Mouse (Mus musculus) layer of hippocampus, postnatal 25 days (tissue): ENCODE data around the gene Pip5k1b. TPM values are rescaled to one million over a fixed set of nuclear protein-coding genes. Genes with fewer than 3 reads are reported as not detected.

Experiments
- DNase-seq, 2 experiments: peaks; one replicate each; pipeline ENCODE4 v3.0.0; 2022; ENCODE audit warnings: mixed read lengths in 2 of 2, low spot score in 1 of 2; ENCODE audit errors: extremely low spot score in 1 of 2
- total RNA-seq, 2 experiments: library from RNA; stranded (reverse); gene quantifications; 2 replicates each; pipeline ENCODE4 v1.2.3; 2021

The Pip5k1b gene
- total RNA-seq, 2 experiments from 2014 or later, result 63.7 to 64.4 TPM

DNA sequence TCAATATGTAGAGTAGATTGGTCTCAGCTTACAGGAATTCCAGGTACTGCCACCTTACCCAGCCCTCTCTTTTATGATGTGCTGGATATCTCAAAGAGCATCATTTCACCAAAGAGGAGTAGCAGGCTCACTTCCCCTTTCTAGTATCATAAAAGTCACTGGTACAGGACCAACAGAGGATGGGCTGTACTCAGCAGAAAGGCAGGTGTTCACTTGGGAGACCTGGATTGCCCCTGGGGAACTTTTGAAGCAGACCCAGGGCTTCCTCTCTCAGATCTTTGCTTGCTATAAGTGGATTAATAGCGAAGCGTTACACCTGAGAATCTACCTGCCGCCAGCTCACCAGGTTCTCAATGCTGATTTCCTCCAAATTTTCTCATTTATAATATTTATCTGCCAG, 127.7 kb downstream of the Pip5k1b start:
- no peak for DNase-seq

DNA sequence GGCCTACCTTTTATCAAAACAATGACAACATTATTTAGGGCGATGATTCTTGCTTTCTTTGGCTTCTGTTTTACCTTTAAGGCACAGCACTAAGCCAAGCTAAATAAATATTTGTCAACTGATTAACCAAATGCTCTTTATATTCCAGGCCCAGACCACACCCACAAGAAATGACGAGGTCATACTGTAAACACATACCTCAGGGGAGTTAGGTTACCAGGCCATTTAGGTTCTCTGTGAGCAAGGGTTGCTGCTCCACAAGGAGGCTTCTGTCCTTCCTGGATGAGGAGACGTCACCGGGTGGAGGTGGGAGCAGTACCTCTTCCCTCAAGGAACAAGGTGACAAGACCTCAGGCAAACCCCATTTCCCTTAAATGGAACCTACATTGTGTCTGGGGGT, 128.4 kb downstream of the Pip5k1b start:
- DNase-seq, result no peak

DNA sequence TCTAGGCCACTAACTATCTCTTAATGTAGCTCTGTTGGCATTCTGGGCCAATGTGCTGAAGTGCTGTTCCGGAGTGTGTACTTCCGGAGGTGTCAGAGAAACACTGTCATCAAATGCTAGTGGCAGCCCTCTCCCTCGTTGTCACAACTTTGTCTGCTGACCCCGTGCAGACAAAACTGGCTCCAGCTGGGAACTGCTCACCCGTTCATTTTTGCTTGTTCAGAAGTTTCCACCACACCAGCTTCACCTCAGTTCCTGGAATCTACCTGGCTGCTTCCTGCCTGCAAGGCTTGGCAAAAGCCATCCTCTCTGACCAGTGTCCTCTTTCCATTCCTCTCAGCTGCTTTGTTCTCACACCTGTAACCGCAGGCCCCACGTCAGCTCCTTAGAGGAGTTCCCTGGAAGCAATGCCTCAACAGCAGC, 128.9 kb downstream of the Pip5k1b start:
- no peak for DNase-seq

DNA sequence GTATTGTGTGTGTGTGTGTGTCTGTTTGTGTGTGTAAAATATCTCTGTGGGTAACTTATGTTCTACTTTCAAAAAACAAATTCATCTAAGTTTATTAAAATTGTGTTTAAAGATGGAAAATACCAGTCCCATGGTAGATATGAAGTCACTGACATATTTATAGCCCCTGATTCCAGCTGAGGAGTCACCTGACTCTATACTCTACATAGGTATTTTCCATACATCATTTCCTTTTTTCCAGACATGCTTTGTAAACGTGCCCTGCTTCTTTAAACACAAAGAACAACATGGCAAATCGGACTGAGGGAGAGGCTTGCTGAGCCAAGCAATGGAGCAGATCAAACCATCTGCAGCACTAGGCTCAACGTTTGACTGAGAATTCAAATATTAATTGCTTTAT, 137.6 kb downstream of the Pip5k1b start:
- no peak for DNase-seq

DNA sequence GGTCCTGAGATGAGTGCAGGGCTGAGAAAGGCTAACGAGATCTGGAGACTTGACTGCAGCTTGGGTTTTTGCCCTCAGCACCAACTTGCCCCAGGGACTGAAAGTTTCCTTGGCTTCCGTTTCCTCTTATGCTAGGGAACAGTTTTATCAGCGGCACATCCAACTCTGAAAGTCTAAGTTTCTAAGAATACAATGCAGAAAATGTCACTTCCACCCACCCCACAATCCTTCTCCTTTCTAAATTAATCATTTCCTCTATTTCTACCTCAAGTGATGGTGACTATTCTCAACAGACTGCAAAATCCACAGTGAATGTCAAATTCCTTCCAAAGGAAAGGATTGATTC, 138.0 kb downstream of the Pip5k1b start:
- DNase-seq, result no peak

DNA sequence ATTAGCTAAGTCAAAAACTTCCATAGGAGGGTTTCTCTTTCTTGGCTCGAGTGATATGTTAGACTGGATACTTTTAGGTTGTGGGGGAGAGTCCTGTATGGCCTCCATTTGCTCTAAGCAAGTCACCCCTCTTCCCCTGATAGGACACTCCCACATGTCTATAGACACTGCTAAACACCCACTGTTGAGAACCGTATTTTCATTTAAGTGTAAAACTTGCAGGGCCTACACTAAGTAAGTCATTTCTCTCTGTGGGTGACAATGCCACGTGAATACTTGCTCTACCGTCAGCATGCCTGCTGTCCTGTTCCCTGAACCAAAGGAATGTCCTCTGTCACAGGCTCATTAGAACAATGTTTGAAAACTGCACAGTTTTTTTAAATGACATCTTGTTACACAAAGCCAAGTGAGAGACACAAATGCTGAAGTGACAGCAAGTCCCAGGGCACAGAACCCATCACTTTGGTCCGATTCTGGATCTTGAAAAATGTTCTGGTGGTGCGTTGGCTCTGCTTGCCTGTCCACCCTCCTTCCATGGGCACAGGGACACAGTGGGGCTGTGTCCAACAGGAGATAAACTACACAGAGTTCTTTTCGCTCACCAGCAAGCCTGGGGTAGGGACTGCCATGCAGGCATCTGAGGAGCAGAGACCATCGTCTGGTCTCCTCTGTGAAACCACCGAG, 138.6 kb downstream of the Pip5k1b start:
- no peak for DNase-seq

DNA sequence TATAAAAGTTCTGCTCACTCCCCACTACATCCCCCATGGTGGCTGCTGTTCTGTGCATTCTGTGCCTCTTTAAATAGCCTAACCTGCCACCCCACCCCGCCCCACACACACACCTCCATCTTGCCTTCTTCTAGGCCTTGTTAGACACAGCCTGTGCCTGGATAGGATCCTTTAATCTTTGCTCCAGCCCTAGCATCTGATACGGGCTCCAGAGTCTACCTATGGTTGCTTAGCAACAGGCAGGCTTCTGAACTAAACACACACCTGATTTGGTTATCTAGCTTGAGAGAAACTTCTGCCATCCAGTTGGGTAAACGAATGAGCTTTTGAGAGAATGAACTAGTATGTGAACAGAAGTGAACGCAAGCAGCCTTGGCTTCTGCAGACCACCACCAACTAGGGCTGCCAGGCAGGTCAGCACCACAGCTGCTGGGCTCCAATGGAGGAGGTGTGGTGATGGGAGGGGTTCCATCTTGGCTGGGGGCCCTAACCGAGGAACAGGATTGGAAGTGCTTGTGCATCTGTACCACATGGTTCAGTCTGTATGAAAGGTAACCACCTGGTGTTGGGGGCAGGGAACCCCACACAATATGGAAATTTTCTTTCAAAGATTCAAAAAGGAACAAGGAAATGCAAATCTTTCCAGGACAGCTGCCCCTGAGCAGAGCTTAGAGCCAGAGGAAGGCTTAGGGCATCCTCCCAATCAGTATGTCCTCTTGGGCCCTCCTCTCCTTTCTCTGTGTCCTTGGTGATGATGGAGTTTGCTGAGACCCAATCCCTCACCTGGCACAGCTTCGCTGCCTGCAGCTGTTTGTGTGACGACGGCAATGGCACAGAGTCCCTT, 139.7 kb downstream of the Pip5k1b start:
- no peak for DNase-seq

DNA sequence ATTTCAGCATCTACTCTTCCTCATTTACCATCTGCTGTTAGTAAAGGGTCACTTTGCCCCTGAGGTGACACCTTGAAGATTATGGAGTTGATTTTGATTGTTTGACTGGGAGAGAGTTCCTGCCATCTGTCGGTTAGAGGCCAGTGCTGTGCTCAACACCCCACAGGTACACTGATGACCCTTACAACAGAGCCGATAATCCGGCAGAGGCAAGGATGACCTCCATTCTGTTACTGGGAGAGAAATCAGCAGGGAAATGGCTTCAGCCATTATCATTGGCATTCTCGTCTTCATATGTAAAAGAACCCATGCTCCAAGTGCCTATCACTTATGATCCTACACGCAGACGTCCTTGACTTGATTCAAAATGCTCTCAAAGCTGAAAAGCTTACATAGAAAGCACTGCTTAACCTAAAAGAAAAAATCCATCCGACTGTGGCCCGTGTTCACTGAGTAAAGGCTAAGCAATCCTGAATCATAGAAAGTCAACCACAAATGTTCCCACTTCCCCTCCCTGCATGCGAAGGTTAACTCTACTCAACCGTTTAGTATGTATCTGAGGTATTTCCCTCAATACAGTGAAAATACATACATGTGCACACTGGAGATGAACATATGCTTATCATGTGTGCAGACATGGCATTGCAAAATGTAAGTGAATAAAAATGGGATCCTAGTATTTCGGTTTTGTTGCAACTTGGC, 146.7 kb downstream of the Pip5k1b start:
- no peak for DNase-seq

DNA sequence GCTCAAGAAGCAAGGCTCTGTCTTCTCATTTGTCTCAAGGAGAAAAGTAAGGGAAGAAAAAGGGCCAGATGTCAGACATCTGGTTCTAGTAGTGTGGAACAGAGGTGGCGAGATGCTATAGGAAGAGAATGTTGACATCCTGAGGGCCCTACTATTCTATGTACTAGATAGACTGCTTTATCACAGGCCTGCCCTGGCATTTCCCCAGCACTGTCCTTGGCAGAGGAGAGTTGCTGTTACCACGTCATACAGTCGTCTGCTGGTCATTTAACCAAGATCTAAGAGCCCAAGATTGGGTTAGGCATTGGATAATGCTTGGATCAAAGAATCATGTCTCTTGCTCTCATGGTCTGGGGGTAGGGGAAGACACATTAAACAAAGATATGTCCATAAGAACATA, 151.0 kb downstream of the Pip5k1b start:
- DNase-seq, result no peak

DNA sequence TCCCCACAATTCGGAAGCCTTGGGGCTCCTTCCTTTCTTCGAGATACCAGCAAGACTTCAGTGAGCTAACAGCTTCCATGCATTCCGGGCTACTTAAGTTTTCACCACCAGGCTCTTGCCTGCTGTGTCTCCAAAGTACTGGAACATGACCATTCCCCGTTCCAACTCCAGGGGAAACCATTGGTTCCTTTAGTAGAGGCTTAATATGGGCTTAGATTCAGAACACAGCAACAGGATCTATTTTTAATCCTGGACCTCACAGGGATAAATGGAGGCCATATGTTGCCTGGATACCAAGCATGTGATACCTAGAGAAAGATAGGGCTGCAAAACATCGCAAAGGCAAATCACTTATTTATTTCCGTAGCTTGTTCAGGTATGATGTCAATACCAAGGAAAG, 152.4 kb downstream of the Pip5k1b start:
- no peak for DNase-seq

DNA sequence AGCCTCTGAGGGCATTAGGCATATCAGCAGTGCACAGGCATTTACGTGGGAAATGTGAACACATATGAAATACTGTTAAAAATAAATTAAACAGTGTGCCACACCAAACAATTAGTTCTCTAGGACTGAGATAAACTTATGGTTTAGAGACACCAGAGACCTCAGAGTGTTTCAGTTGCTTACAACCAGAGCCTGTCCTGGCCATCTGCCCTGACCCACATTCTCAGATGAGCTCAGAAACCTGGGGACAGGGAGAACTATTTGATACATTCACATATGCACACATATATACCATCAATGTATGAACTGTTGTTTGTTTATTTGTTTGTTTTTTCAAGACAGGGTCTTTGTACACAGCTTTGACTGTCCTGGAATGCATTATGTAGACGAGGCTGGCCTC, 161.8 kb downstream of the Pip5k1b start:
- DNase-seq, result no peak

DNA sequence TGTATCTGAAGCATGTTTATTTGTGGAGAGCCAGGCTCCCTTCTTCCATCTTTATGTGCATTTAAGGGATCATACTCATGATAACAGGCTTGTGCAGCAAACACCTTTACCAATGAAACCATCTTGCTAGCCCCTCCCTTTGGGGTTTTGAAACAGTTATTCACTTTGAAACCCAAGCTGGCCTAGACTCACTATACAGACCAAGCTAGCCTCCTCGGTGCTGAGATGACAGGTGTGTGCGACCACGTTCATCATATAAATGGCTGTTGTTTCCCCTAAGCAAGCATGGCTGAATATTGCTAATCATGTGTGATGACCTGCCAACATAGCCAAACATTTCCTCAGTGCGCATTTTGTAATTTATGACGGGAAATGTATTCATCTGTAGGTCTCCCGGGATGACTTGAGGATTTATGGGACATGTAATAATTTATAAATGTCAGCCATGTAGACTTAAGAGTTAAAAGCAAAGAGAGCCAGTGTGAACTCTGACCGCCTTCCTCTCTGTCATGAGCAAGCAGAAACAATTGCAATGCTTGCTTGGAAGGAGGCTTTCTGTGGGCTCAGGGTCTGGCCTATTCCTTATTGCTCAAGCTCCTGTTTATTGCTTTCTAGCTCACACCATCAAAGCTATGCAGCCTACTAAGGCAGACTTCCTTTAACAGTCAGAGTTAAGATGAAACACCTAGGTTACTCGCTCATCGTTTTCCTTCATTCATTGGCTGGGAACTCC, 164.0 kb downstream of the Pip5k1b start:
- DNase-seq, result no peak

DNA sequence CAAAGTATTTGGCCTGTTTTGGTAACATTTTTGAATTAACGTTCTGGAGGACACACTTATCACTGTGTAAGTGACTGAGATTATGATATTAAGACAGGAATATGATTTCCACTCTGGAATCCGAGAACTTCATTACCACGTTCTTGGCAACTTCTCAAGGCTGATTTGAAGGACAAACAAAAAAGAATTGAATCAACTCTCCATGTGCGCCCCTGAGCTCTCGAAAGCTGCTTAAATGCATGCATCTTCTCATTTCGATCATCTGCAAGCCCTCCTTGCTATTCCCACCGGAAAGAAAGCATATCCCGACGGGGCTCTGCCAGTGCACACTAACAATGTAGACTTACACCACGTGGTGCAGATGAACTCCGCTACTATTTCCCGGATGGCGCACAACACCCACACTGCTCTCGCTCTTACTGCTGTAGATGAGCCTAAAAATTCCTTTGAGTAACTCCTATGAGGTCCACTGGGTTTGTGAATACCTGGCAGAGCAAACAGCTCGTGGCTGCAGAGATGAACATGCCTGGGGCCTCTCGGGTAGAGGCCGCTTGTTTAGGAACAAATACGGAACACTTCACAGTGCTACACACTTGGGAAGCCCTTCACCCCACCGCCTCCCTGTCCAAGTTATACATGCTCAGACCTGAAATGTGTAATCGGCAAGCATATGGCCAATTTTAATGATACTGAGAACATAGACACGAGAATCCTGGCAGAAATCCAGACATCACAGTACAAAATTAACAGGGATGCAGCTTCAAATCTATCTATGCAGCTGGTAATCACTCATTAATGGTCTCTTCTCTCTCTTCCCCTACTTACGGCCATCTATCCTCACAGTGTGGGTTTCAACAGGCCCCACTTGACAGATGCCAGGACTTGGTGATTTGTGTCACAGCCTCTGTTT, 168.5 kb downstream of the Pip5k1b start:
- DNase-seq, result no peak

DNA sequence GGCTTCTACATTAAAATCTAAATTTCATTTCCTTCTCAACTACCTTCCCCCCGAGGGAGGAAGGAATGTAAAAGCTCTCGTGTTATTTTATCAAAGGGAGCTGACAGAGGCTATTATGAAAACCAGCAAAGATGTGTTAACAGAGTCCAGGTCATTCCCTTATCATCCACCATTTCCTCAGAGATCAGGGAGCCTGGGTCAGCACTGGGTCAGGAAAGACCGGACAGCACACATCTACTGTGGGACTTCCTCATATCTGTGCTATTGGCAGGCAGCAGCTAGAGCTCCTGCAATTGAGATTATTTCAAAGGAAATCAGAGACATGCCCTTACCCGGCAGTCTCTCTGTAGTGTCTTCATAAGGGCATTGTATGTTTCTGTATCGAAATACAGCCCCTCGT, 177.2 kb downstream of the Pip5k1b start:
- no peak for DNase-seq

DNA sequence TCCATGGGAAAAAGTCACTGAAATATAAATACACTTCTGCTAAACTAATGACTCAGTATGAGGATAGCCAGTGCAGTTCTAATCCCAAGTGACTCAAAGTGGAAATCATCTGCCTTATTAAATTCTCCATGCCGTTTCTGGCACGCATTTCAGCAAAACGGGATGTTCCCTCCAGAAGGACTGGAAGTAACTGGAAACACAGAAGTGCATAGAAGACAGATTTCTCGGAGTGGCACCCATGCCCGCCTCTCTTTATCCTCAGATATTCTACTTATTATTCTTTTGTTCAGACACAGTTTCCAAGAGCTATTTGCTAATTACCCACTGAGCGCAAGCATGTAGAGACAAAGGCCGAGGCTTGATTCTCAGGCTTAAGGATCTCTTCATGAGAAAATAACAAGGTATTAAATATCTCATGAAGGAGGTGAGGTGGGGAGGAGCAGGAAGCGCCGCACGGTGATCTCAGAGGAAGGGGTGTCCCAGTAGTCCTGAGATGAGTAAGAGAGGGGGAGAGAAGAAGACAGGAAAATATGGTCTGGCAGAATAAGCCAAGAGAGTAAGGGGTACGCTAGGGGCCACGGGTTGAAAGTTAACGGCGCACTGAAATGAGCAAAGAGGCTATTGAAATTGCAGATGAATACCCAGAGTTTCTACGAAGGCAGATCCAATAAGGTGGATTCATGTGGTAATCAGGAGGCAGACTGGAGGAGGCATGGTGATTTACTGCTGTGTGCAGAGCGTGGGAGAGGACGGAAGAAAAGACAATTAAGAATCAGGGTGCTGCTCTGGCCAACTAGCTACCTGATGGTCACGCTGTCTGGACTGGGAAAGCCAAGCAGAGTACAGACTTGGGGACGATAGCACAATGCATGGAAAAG, 183.7 kb downstream of the Pip5k1b start:
- DNase-seq, result no peak

DNA sequence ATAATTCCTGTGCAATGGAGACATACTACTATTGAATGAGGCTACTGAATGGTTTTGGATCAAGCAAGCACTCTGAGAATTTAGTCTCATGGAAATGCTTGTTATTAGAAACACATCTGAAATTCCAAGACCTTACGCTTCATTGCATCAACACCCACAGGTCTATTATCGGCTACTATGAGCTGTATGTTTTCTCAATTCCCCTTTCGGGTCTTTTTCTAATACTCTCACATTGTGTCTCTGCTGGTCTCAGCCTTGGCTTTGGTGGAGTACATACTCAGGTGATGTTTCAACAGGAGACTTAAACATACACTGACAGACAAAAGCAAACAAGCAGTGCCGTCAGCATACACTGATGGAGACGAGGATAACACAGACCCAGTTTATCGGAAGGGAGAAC, 187.3 kb downstream of the Pip5k1b start:
- no peak for DNase-seq

DNA sequence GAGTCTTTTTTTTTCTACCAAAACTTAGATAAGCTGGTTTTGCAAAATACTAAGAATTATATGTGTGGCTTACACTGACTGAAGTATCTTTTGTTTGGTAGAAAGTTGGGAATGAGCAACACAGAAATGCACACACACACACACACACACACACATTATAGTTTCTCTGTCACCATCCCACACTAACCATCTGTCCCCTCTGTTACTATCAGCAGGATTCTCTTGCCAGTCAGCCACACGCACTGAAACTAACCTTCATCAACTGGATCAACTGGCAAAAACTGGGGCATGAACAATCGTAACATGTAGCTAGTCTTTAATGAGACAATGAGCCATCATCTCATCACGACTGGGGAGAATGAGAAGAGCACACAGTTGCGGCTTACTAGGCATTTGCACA, 187.9 kb downstream of the Pip5k1b start:
- DNase-seq, result no peak

DNA sequence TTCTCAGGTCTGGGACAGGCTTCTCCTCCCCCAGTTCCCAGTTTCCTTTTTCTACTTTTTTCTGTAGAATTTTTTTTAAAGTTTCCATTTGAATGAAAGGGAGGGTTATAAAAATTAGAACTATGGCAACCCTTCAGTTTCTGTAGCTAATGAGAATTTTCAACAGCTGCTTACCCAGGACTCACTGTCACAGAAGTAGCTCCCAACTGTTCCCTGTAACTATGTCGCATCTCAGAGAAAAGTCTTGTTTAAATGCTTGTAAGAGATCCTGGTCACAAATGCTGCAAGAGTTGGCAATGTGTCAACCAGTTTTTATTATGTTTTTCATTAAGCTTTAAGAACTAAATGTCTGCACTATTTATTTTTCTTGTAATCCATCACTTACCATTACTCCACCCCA, 188.9 kb downstream of the Pip5k1b start:
- DNase-seq, result no peak
